Mouse (Mus musculus) left cerebral cortex, adult 6 months (tissue): ENCODE results near the gene 1700049E17Rik1. TPM values are rescaled to one million over a fixed set of nuclear protein-coding genes. Genes with fewer than 3 reads are reported as not detected.

ENCODE experiments used
- long read RNA-seq, 2 experiments: library from polyadenylated mRNA; unstranded; transcript quantifications; one replicate each; pipeline ENCODE4 v2.0.0; 2019 to 2020
- polyA plus RNA-seq: library from polyadenylated mRNA; unstranded; fragments of <200 nt; fragmentation: Nextera tagmentation; gene quantifications from 2 replicates; pipeline ENCODE4 v1.2.3, GENCODE M21; 2021

1700049E17Rik1 gene
- polyA plus RNA-seq: not detected in 2 replicates
- long read RNA-seq, experiment 1: 0 reads
- long read RNA-seq, experiment 2: 0 reads

GRCm38 (mm10) chr14:41924649-41925048 is at the start of gene 1700049E17Rik1:
1700049E17Rik1 (plus strand) TSS chr14:41924949.

GRCm38 (mm10) chr14:41907190-41907589 is 17.6 kb upstream of the 1700049E17Rik1 start, which contains the start of gene Gm7980:
Gm7980 (minus strand) TSS chr14:41907290.

DNA sequence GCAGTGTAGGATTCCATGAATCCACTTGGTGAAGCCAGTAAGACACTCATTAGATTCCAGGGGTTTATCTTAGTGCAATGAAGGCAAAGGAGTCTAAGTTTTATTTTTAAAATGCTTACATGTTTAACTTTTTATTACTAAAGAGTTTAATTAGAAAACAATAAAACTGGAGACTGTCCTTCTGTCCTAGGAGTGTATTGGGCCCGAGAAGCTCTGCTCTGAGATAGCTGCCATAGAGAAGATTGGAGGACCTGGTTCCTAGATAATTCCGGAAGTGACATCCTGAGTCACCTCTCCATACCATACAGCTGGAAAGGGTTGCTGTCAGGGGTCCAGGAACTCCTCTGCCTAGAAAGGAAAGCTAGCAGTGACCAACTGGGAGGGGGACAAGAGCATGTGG is 18.9 kb downstream of the 1700049E17Rik1 start, which contains the start of gene 1700024B05Rik:
Gene 1700024B05Rik, plus strand, starts transcription at position 301 of the 400 bp plus-strand sequence.

GRCm38 (mm10) chr14:41967827-41968226 is 43.1 kb downstream of the 1700049E17Rik1 start, which contains the start of gene Gm6401:
Gm6401 (minus strand) TSS chr14:41967927.

Other genes with a start within 250 kb of the 1700049E17Rik1 start
- gene Gm8068, start 223.1 kb upstream of the 1700049E17Rik1 start, polyA plus RNA-seq: not detected in 2 replicates
- gene Gm7929, start 174.3 kb upstream of the 1700049E17Rik1 start, polyA plus RNA-seq: not detected in 2 replicates
- not detected in 2 replicates for gene Gm47189, start 152.5 kb upstream of the 1700049E17Rik1 start, polyA plus RNA-seq
- gene Gm7980, start 17.7 kb upstream of the 1700049E17Rik1 start, polyA plus RNA-seq: not detected in 2 replicates
- not detected in 2 replicates for gene 1700024B05Rik, start 19.0 kb downstream of the 1700049E17Rik1 start, polyA plus RNA-seq
- not detected in 2 replicates for gene Gm6401, start 43.0 kb downstream of the 1700049E17Rik1 start, polyA plus RNA-seq
- not detected in 2 replicates for gene Gm3543, start 58.4 kb downstream of the 1700049E17Rik1 start, polyA plus RNA-seq
- not detected in 2 replicates for gene Gm7951, start 192.4 kb downstream of the 1700049E17Rik1 start, polyA plus RNA-seq
- gene Gm17027, start 237.7 kb downstream of the 1700049E17Rik1 start, polyA plus RNA-seq: not detected in 2 replicates